16 mouse cellular contexts compared by ENCODE assay signal in the genomic region with DNA sequence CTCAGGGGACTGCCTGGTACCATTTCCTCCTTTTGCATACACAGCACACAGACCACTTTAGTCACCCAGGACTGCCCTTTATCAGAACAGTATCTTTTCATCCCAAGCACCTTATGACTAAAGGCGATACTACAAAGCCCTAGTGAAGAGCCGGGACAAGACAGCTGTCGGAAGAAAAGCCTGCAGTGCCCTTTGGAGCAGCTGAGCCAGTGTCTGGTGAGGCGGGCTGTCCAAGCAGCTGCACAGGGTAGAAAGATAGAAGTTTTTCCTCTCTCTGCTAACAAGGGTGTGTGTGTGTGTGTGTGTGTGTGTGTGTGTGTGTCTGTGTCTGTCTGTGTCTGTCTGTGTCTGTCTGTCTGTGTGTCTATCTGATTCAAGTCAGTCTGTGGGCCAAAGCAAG.
DNase-seq lines count a peak whose midpoint lies in the region; ATAC-seq and TF ChIP-seq lines count a peak whose summit lies in the region.
"Had no signal": no experiment of that assay in that cellular context is flagged by ENCODE, and none has a peak within 500 bp of the region (broad histone marks: within the 10 kb centered on the region; RNA-seq: fewer than 3 reads in every experiment).

No protein-coding gene starts in this region.

- WGBS in heart, embryonic 11.5 days (ENCODE audit: insufficient replicate concordance), result 26% methylated on average over 4 of the region's 4 CpGs
- WGBS in embryonic facial prominence, embryonic 14.5 days, result 65% methylated on average over 4 of the region's 4 CpGs
- 56% methylated on average over 4 of the region's 4 CpGs for WGBS in limb, embryonic 12.5 days

- DNase-seq in heart, adult 8-10 months (ENCODE audit: low spot score), result no peak
- peak; percentile 67 for DNase-seq in embryonic facial prominence, embryonic 14.5 days (ENCODE audit: low spot score)
- no peak for DNase-seq in kidney, postnatal 25 days
- DNase-seq in spleen, adult 18-20 months, result no peak
- DNase-seq in ovary, adult 18-20 months (ENCODE audit: low spot score), result no peak
- DNase-seq: adrenal gland, postnatal 14 days; cerebellum, adult 11 months; gastrocnemius, postnatal 14 days; liver; thymus, postnatal 25 days had no signal

- peaks cover 53% of the 10 kb centered on the region for H3K4me1 ChIP-seq in heart, embryonic 11.5 days (ENCODE audit: control insufficient read depth, insufficient read depth, low read length)
- H3K4me1 ChIP-seq in embryonic facial prominence, embryonic 14.5 days (ENCODE audit: control insufficient read depth, insufficient read depth, low read length), result peaks cover 44% of the 10 kb centered on the region
- H3K4me1 ChIP-seq in limb, embryonic 12.5 days (replicated peaks), result peaks cover 57% of the 10 kb centered on the region

- no peak overlapping the region for H3K9ac ChIP-seq in heart, embryonic 11.5 days (ENCODE audit: low read depth, low read length)
- H3K9ac ChIP-seq in embryonic facial prominence, embryonic 14.5 days (ENCODE audit: low read depth, low read length), result no peak overlapping the region
- no peak overlapping the region for H3K9ac ChIP-seq in limb, embryonic 12.5 days (replicated peaks)
- H3K9ac ChIP-seq: hindbrain, embryonic 15.5 days; lung, embryonic 15.5 days had no signal

- peak overlapping the region; percentile 9; the same call in 1 of the 2 replicates for H3K4me2 ChIP-seq in heart, embryonic 11.5 days
- H3K4me2 ChIP-seq in embryonic facial prominence, embryonic 14.5 days (ENCODE audit: low read depth, low read length), result no peak overlapping the region
- H3K4me2 ChIP-seq in limb, embryonic 12.5 days, result no peak overlapping the region
- H3K4me2 ChIP-seq in myocyte (ENCODE audit: low read depth), result no peak overlapping the region
- H3K4me2 ChIP-seq: lung, embryonic 15.5 days had no signal

- H3K27me3 ChIP-seq in heart, embryonic 11.5 days (ENCODE audit: control insufficient read depth, insufficient read depth, low read length), result no peaks in the 10 kb centered on the region
- H3K27me3 ChIP-seq in embryonic facial prominence, embryonic 14.5 days (replicated peaks; ENCODE audit: control insufficient read depth, insufficient read depth, low read length), result no peaks in the 10 kb centered on the region
- peaks cover 5% of the 10 kb centered on the region; the same call in 1 of the 2 replicates for H3K27me3 ChIP-seq in limb, embryonic 12.5 days
- no peaks in the 10 kb centered on the region for H3K27me3 ChIP-seq in myocyte (ENCODE audit: control insufficient read depth, insufficient read depth, insufficient read length)
- H3K27me3 ChIP-seq: hindbrain, embryonic 15.5 days; lung, embryonic 15.5 days had no signal

- no peaks in the 10 kb centered on the region for H3K36me3 ChIP-seq in heart, embryonic 11.5 days (ENCODE audit: control insufficient read depth, insufficient read depth, low read length)
- no peaks in the 10 kb centered on the region for H3K36me3 ChIP-seq in embryonic facial prominence, embryonic 14.5 days (ENCODE audit: control insufficient read depth, insufficient read depth, low read length)
- no peaks in the 10 kb centered on the region for H3K36me3 ChIP-seq in limb, embryonic 12.5 days
- H3K36me3 ChIP-seq in myocyte (ENCODE audit: control insufficient read depth, insufficient read depth), result no peaks in the 10 kb centered on the region
- H3K36me3 ChIP-seq: G1E; hindbrain, embryonic 15.5 days; lung, embryonic 15.5 days had no signal

- ATAC-seq in heart, embryonic 11.5 days (replicated peaks; ENCODE audit: insufficient number of reproducible peaks, low FRiP score, low TSS enrichment), result no peak
- ATAC-seq in embryonic facial prominence, embryonic 14.5 days (ENCODE audit: low read depth), result no peak; the same call in 1 of the 2 replicates
- ATAC-seq in limb, embryonic 12.5 days (ENCODE audit: insufficient number of reproducible peaks, insufficient read depth, low FRiP score, low TSS enrichment, low read depth), result no peak

- H3K4me3 ChIP-seq in heart, embryonic 11.5 days (ENCODE audit: low read depth, low read length), result no peak overlapping the region
- no peak overlapping the region for H3K4me3 ChIP-seq in embryonic facial prominence, embryonic 14.5 days (ENCODE audit: low read depth, low read length)
- no peak overlapping the region for H3K4me3 ChIP-seq in limb, embryonic 12.5 days (replicated peaks)
- no peak overlapping the region for H3K4me3 ChIP-seq in myocyte
- H3K4me3 ChIP-seq: hindbrain, embryonic 15.5 days; lung, embryonic 15.5 days had no signal

- no peak overlapping the region for H3ac ChIP-seq in myocyte (ENCODE audit: control insufficient read depth, insufficient read length)

- peak overlapping the region; percentile 67 for H3K27ac ChIP-seq in heart, embryonic 11.5 days (ENCODE audit: low read depth, low read length)
- no peak overlapping the region for H3K27ac ChIP-seq in embryonic facial prominence, embryonic 14.5 days (replicated peaks; ENCODE audit: low read depth, low read length)
- H3K27ac ChIP-seq in limb, embryonic 12.5 days, result 0 out of 2 replicates have a peak overlapping the region, but pooled peaks have one; percentile 12
- H3K27ac ChIP-seq: hindbrain, embryonic 15.5 days; lung, embryonic 15.5 days had no signal

- no peak for TF ChIP-seq POLR2A in myocyte (IDR thresholded peaks at IDR 0.05; ENCODE audit: insufficient read length, low read depth)

- no peaks in the 10 kb centered on the region for H3K9me3 ChIP-seq in heart, embryonic 11.5 days (replicated peaks; ENCODE audit: control insufficient read depth, low read length)
- H3K9me3 ChIP-seq in embryonic facial prominence, embryonic 14.5 days (ENCODE audit: control insufficient read depth, low read length), result no peaks in the 10 kb centered on the region
- H3K9me3 ChIP-seq in limb, embryonic 12.5 days, result no peaks in the 10 kb centered on the region
- H3K9me3 ChIP-seq: hindbrain, embryonic 15.5 days; lung, embryonic 15.5 days had no signal

- no peaks in the 10 kb centered on the region for H3K79me2 ChIP-seq in myocyte (ENCODE audit: control insufficient read depth, insufficient read depth)

TF ChIP-seq in myocyte, 11 proteins besides CTCF, POLR2A, EP300 and RAD21:
- TF ChIP-seq USF1 (IDR thresholded peaks at IDR 0.05; ENCODE audit: low read depth), result no peak
- TF ChIP-seq MYOG (IDR thresholded peaks at IDR 0.05; ENCODE audit: control insufficient read depth in 1 of 3, insufficient read depth in 1 of 3, insufficient read length in 2 of 3, low read depth in 2 of 3), result peak in 1 of 3 experiments; percentile 26
- TF ChIP-seq CEBPB (IDR thresholded peaks at IDR 0.05; ENCODE audit: insufficient read depth, poor library complexity, severe bottlenecking), result no peak
- peak in 2 of 3 experiments; percentile 22 to 42 for TF ChIP-seq MYOD1 (IDR thresholded peaks at IDR 0.05; ENCODE audit: control insufficient read depth in 1 of 3, insufficient read length in 2 of 3, low read depth in 2 of 3)
- TF ChIP-seq SRF (IDR thresholded peaks at IDR 0.05; ENCODE audit: control insufficient read depth, insufficient read length, low read depth), result no peak
TF ChIP-seq in myocyte: peak in this region for 2.
